Mouse (Mus musculus) cerebellum, adult 2 months (tissue): ENCODE results near the gene Fscn3.

Source experiments
- CTCF ChIP-seq: fragments of 200-500 bp; IDR thresholded peaks from 2 replicates; pipeline ENCODE4 v1.5.1; 2011; ENCODE audit warnings: low read depth, mild to moderate bottlenecking, control low read depth, low read length, moderate library complexity, borderline replicate concordance; ENCODE audit not compliant: insufficient read depth
- POLR2A ChIP-seq: fragments of 200-500 bp; IDR thresholded peaks from 2 replicates; pipeline ENCODE4 v1.6.1; 2011; ENCODE audit warnings: low read length, control low read depth, borderline replicate concordance; ENCODE audit not compliant: insufficient read depth

- TF ChIP-seq CTCF (no peak), POLR2A (no peak)
These were observed 27.8 kb upstream of the Fscn3 start for GRCm38 (mm10) chr6:28399791-28400190.
